Mouse (Mus musculus) kidney, adult 2 months (tissue): ENCODE measurements around the gene Taar9. TPM values are rescaled to one million over a fixed set of nuclear protein-coding genes. Genes with fewer than 3 reads are reported as not detected.
"Not testable (repeated sequence)": the region's sequence is repeated elsewhere in the genome, so short reads cannot be mapped to it uniquely, and the experiment has no call there.

Experiments
- DNase-seq: peaks from one replicate; pipeline ENCODE4 v3.0.0; 2021
- H3K27ac ChIP-seq: fragments of 200-500 bp; 2 replicates; pipeline ENCODE4 v1.5.1; 2012; ENCODE audit warnings: low read depth, low read length, control low read depth, inconsistent platforms; ENCODE audit not compliant: insufficient read depth
- H3K27me3 ChIP-seq: fragments of 200-500 bp; replicated peaks from 2 replicates; pipeline ENCODE4 v1.6.1; 2012; ENCODE audit warnings: mild to moderate bottlenecking, moderate library complexity, low read length, inconsistent platforms; ENCODE audit not compliant: control insufficient read depth, insufficient read depth
- H3K36me3 ChIP-seq: fragments of 200-500 bp; 2 replicates; pipeline ENCODE4 v1.6.1; 2012; ENCODE audit warnings: mild to moderate bottlenecking, moderate library complexity, low read length, inconsistent platforms; ENCODE audit not compliant: control insufficient read depth, insufficient read depth
- H3K4me1 ChIP-seq: fragments of 200-500 bp; 2 replicates; pipeline ENCODE4 v1.6.1; 2011; ENCODE audit warnings: low read length; ENCODE audit not compliant: control insufficient read depth, insufficient read depth
- H3K4me3 ChIP-seq: fragments of 200-500 bp; 2 replicates; pipeline ENCODE4 v1.5.1; 2011; ENCODE audit warnings: mild to moderate bottlenecking, low read depth, low read length, control low read depth; ENCODE audit not compliant: insufficient read depth
- CTCF ChIP-seq: fragments of 200-500 bp; conservative IDR thresholded peaks from 2 replicates; pipeline ENCODE4 v1.5.1; 2011; ENCODE audit warnings: low read depth, mild to moderate bottlenecking, control low read depth, low read length, moderate library complexity, mixed read lengths; ENCODE audit not compliant: insufficient read depth, insufficient read length
- POLR2A ChIP-seq: fragments of 200-500 bp; IDR thresholded peaks from one replicate; pipeline ENCODE4 v1.6.1; 2011; ENCODE audit warnings: low read depth, low read length, control low read depth
- WGBS: fragments of 180-500 bp; shearing (Covaris S2); methylation state at CpG from one replicate; pipeline ENCODE4 v1.1.7; 2018; 5-methylcytosine and 5-hydroxymethylcytosine counted together
- polyA plus RNA-seq: library from polyadenylated mRNA; depleted of rRNA; stranded (reverse); fragments of >200 nt; gene quantifications from 2 replicates; pipeline ENCODE4 v1.2.3, GENCODE M21; 2012; rRNA removed

Gene Taar9
- polyA plus RNA-seq: not detected in 2 replicates

GRCm38 (mm10) chr10:24109434-24109833 is at the start of gene Taar9:
TSS of gene Taar9 (minus strand) at chr10:24109534.
- H3K27ac ChIP-seq, DNase-seq, H3K4me1 ChIP-seq, H3K4me3 ChIP-seq, H3K27me3 ChIP-seq, H3K36me3 ChIP-seq: not testable (repeated sequence)
- 87% methylated on average over 8 of the region's 8 CpGs for WGBS

GRCm38 (mm10) chr10:24158470-24159254 is 49.3 kb upstream of the Taar9 start:
- Histone ChIP-seq H3K4me3 (no peak overlapping the region), H3K36me3 (peaks cover 3% of the 10 kb centered on the region; the same call in 1 of the 2 replicates), H3K27ac (no peak overlapping the region), H3K27me3 (no peaks in the 10 kb centered on the region), H3K4me1 (peaks cover 31% of the 10 kb centered on the region)
- TF ChIP-seq CTCF (no peak), POLR2A (no peak)
- WGBS: 90% methylated on average over 12 of the region's 12 CpGs
- DNase-seq: no peak

DNA sequence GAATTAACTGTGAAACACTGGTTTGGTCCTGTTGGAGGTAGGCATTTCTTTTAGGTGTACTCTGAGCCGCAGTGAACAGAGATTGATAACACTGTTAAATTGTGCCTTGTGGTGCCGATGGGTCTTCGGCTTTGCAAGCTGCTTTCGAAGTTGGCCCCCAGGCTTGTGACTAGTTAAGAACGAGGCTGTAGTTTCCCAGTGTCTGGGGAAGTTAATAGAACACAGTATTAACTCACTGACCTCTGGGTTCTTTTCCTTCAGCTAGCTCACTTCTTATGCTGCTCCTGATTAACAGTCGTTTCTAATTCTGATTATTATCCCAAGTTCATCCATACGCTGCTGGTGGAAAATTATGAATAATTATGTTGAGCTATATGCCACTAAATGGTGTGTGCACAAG is 40.8 kb upstream of the Taar9 start:
- TF ChIP-seq POLR2A (no peak), CTCF (no peak)
- H3K27ac ChIP-seq: peak overlapping the region; percentile 88

GRCm38 (mm10) chr10:24149135-24149781 is 39.9 kb upstream of the Taar9 start, which contains the start of gene Stx7:
TSS of gene Stx7 (plus strand) at chr10:24149302.
- WGBS: under 1% methylated on average over 44 of the region's 45 CpGs
- no peaks in the 10 kb centered on the region for H3K36me3 ChIP-seq
- H3K27me3 ChIP-seq: no peaks in the 10 kb centered on the region
- H3K4me3 ChIP-seq: peak within 1 kb of the TSS; percentile 88
- peak within 1 kb of the TSS; percentile 90 for H3K27ac ChIP-seq
- TF ChIP-seq CTCF (no peak), POLR2A (no peak)
- DNase-seq: peak; percentile 97
- peaks cover 15% of the 10 kb centered on the region for H3K4me1 ChIP-seq

More for the DNA sequence above, 40.8 kb upstream of the Taar9 start:
- no peaks in the 10 kb centered on the region for H3K27me3 ChIP-seq
- peak; percentile 88 for DNase-seq
- H3K4me1 ChIP-seq: peaks cover 15% of the 10 kb centered on the region
- peak overlapping the region; percentile 65 for H3K4me3 ChIP-seq
- 17% methylated on average over 7 of the region's 7 CpGs for WGBS
- no peaks in the 10 kb centered on the region for H3K36me3 ChIP-seq

DNA sequence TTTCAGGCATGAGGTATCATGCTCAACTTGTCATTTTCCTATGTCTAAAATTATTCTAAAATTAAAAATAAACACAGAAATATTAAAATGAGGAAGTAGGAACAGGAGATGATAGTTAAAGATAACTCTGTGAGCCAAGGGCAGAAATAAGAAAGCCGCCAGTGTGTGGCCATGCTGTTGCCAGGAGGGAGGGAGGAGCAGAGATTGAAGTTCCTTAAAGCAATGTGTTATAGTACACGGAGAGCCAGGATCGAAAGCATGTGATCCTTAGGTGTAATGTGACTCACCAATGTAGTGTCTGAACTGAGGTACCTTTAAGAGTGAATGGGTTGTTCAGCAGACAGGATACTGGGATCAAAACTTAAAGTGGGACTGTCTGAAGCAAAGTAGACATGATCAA is 33.4 kb upstream of the Taar9 start:
- Histone ChIP-seq H3K27me3 (no peaks in the 10 kb centered on the region), H3K4me3 (no peak overlapping the region), H3K36me3 (no peaks in the 10 kb centered on the region), H3K27ac (no peak overlapping the region), H3K4me1 (peaks cover 3% of the 10 kb centered on the region; the same call in 1 of the 2 replicates)
- 59% methylated on average over 3 of the region's 3 CpGs for WGBS
- no peak for DNase-seq
- TF ChIP-seq POLR2A: no peak
- no peak for TF ChIP-seq CTCF

GRCm38 (mm10) chr10:24138623-24139261 is 29.4 kb upstream of the Taar9 start:
- no peak for TF ChIP-seq CTCF
- TF ChIP-seq POLR2A: no peak
- Histone ChIP-seq H3K4me3 (no peak overlapping the region), H3K27ac (peak overlapping the region; percentile 80; the same call in 1 of the 2 replicates), H3K36me3 (no peaks in the 10 kb centered on the region), H3K4me1 (peaks cover 8% of the 10 kb centered on the region; the same call in 1 of the 2 replicates), H3K27me3 (no peaks in the 10 kb centered on the region)
- peak; percentile 83 for DNase-seq
- WGBS: 37% methylated on average over 2 of the region's 2 CpGs

- Histone ChIP-seq H3K27me3 (no peaks in the 10 kb centered on the region), H3K4me1 (peaks cover 5% of the 10 kb centered on the region; the same call in 1 of the 2 replicates), H3K36me3 (no peaks in the 10 kb centered on the region), H3K27ac (peak overlapping the region; percentile 21), H3K4me3 (no peak overlapping the region)
- WGBS: 39% methylated on average over 7 of the region's 7 CpGs
- TF ChIP-seq POLR2A: no peak
- no peak for TF ChIP-seq CTCF
- DNase-seq: peak; percentile 62
Observed at GRCm38 (mm10) chr10:24134071-24134645, 24.8 kb upstream of the Taar9 start.
